Mouse (Mus musculus) liver, postnatal 0 days (tissue): ENCODE measurements around the gene Slc7a11.

ENCODE experiments used
- CTCF ChIP-seq: sonication (generic); IDR thresholded peaks from 2 replicates; pipeline ENCODE4 v1.5.1; 2016; ENCODE audit warnings: antibody characterized with exemption, low read depth
- EP300 ChIP-seq: IDR thresholded peaks from 2 replicates; pipeline ENCODE4 v1.6.1; 2016; ENCODE audit warnings: antibody characterized with exemption, low read depth, mild to moderate bottlenecking

DNA sequence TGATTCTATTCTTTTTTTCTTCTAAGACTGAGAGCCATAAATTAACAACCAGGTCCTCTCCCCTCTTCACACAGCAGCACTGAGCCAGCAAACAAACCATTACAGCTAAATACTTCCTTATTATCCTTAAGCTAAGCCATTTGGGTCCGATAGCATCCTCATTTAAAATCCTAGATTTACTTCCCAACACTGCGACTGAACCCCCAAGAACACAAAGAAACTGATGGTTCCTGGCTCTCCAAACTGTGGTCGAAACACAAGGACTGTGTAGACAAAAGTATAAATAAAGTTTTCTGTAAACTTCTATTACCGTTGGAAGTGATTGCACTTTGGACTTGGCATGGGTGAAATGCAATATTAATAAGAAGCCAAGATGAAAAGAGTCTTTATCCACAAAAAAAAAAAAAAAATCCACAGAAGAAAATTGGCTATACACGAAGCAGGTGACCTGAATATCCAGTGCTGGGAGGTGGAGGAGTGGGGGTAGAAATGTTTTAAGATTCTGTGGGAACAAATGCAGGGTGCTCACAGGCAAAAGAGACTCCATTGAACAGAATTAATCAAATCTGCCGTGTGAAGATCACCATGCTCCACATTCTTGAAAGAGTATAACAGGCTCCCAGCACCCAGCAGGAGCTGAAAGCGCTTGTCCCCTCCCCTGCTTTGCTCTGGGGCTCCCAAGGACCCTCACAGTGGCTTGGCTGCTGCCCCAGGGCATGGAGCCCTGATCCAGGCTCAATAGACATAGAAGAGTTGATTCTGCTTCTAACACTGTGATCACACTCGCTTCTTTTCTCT, 21.7 kb downstream of the Slc7a11 start:
- TF ChIP-seq CTCF (no peak), EP300 (no peak)
